Mouse (Mus musculus): Measurements from ENCODE around the gene Rbm20. TPM values are rescaled to one million over a fixed set of nuclear protein-coding genes. Genes with fewer than 3 reads are reported as not detected.

Rbm20 gene
- 2.5 and 2.8 TPM in 2 replicates for polyA plus RNA-seq (2015; fragmentation: Nextera tagmentation; extraction: Ambion mirVana)

GRCm38 (mm10) chr19:53676718-53677634 lies at the start of gene Rbm20:
Rbm20 (plus strand) TSS chr19:53677306.
- Histone ChIP-seq H3K36me3 (ENCODE audit: insufficient read depth, low read length) (no peaks in the 10 kb centered on the region), H3K4me3 (replicated peaks; ENCODE audit: low read depth, low read length) (peak within 1 kb of the TSS; percentile 63), H3K9ac (ENCODE audit: low read depth, low read length) (peak within 1 kb of the TSS; percentile 51), H3K27ac (no peak within 1 kb of the TSS), H3K27me3 (ENCODE audit: insufficient read depth, low read length) (peaks cover 11% of the 10 kb centered on the region; the same call in 1 of the 2 replicates), H3K9me3 (replicated peaks; ENCODE audit: low read length) (no peaks in the 10 kb centered on the region), H3K4me2 (ENCODE audit: low read length) (peak within 1 kb of the TSS; percentile 91), H3K4me1 (replicated peaks; ENCODE audit: insufficient read depth, low read length) (peaks cover 7% of the 10 kb centered on the region)
- ATAC-seq (replicated peaks; ENCODE audit: low FRiP score, low read depth) = peak; percentile 74
- DNase-seq (ENCODE audit: low spot score) = peak; percentile 67
- under 1% methylated on average over 73 of the region's 82 CpGs for WGBS
- TF ChIP-seq CTCF (IDR thresholded peaks at IDR 0.05; ENCODE audit: low read depth) = no peak

DNA sequence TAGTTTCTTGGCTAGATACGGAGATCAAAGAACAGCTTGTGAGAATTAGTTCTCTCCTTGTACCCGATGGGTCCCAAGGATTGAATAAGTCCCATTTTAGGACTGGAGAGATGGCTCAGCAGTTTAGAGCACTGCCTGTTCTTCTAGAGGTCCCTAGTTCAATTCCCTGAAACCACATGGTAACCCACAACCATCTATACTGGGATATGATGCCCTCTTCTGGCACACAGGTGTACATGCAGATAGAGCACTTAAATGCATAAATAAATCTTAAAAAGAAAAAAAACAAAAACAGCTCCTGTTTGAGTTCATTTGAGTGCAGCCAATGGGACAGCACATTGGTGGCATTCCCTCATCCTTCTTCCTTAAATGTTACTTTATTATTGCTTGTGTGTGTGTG lies 39.1 kb upstream of the Rbm20 start:
- peaks cover 41% of the 10 kb centered on the region for H3K36me3 ChIP-seq (ENCODE audit: insufficient read depth, low read length)
- ATAC-seq (replicated peaks; ENCODE audit: low FRiP score, low read depth) (no peak), DNase-seq (ENCODE audit: low spot score) (peak; percentile 42)
- H3K27me3 ChIP-seq (ENCODE audit: insufficient read depth, low read length) = no peaks in the 10 kb centered on the region
- WGBS = 93% methylated on average over 2 of the region's 2 CpGs
- no peak overlapping the region for H3K4me2 ChIP-seq (ENCODE audit: low read length)
- H3K4me1 ChIP-seq (replicated peaks; ENCODE audit: insufficient read depth, low read length) = no peaks in the 10 kb centered on the region
- no peak overlapping the region for H3K9ac ChIP-seq (ENCODE audit: low read depth, low read length)
- peak; percentile 62 for TF ChIP-seq CTCF (IDR thresholded peaks at IDR 0.05; ENCODE audit: low read depth)
- no peak overlapping the region for H3K27ac ChIP-seq
- no peak overlapping the region for H3K4me3 ChIP-seq (replicated peaks; ENCODE audit: low read depth, low read length)
- H3K9me3 ChIP-seq (replicated peaks; ENCODE audit: low read length) = no peaks in the 10 kb centered on the region

DNA sequence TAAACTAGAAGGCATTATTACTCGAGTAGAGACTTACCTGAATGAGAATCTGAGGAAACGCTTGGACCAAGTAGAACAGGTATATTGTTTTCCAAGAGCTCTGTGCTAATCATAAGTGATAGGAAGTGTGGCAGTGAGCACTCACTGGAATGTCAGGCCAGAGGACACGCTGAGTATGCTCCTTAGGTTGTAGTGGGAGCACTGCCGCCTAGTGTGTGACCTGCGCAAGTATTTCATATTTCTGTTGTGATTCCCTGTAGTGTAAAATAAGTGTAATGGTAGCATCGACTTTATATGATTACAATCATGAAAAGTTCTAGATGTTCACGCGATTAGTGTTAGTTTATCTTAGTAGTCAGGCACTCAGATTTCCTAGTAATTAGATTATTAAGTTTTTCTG lies 38.4 kb upstream of the Rbm20 start:
- Histone ChIP-seq H3K36me3 (ENCODE audit: insufficient read depth, low read length) (peaks cover 47% of the 10 kb centered on the region), H3K27me3 (ENCODE audit: insufficient read depth, low read length) (no peaks in the 10 kb centered on the region), H3K9ac (ENCODE audit: low read depth, low read length) (no peak overlapping the region), H3K4me3 (replicated peaks; ENCODE audit: low read depth, low read length) (no peak overlapping the region), H3K27ac (no peak overlapping the region), H3K4me1 (replicated peaks; ENCODE audit: insufficient read depth, low read length) (no peaks in the 10 kb centered on the region), H3K9me3 (replicated peaks; ENCODE audit: low read length) (no peaks in the 10 kb centered on the region), H3K4me2 (ENCODE audit: low read length) (no peak overlapping the region)
- peak; percentile 32; the same call in 1 of the 2 replicates for TF ChIP-seq CTCF (IDR thresholded peaks at IDR 0.05; ENCODE audit: low read depth)
- DNase-seq (ENCODE audit: low spot score) = no peak
- ATAC-seq (replicated peaks; ENCODE audit: low FRiP score, low read depth) = no peak
- 92% methylated on average over 8 of the region's 8 CpGs for WGBS

- no peaks in the 10 kb centered on the region for H3K9me3 ChIP-seq (replicated peaks; ENCODE audit: low read length)
Observed at GRCm38 (mm10) chr19:53644020-53644595, 33.0 kb upstream of the Rbm20 start.

DNA sequence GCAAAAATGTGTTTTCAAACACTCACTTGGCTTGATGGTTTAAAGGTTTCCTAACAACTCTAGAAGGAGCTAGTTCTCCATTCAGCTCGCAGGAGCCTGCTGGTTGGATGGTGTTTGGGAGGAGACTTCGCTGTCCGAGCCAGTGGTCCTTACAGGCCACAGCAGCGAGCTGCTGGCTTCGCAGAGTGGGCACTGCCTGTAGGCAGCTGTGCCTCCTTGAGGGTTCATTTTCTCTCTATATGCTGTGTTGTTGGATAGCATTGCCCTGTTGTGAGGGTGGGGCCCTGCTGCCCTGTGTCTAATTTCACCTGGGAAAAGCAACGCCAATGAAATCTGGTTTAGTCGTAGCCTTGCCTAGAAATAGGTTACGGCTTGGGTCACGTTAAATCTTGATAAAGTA lies 29.8 kb upstream of the Rbm20 start:
- H3K36me3 ChIP-seq (ENCODE audit: insufficient read depth, low read length) = peaks cover 29% of the 10 kb centered on the region; the same call in 1 of the 2 replicates
- DNase-seq (ENCODE audit: low spot score) (no peak), ATAC-seq (replicated peaks; ENCODE audit: low FRiP score, low read depth) (no peak)
- no peak overlapping the region for H3K9ac ChIP-seq (ENCODE audit: low read depth, low read length)
- H3K4me2 ChIP-seq (ENCODE audit: low read length) = no peak overlapping the region
- H3K9me3 ChIP-seq (replicated peaks; ENCODE audit: low read length) = no peaks in the 10 kb centered on the region
- peaks cover 11% of the 10 kb centered on the region; the same call in 1 of the 2 replicates for H3K4me1 ChIP-seq (replicated peaks; ENCODE audit: insufficient read depth, low read length)
- no peak overlapping the region for H3K4me3 ChIP-seq (replicated peaks; ENCODE audit: low read depth, low read length)
- TF ChIP-seq CTCF (IDR thresholded peaks at IDR 0.05; ENCODE audit: low read depth) = no peak
- no peaks in the 10 kb centered on the region for H3K27me3 ChIP-seq (ENCODE audit: insufficient read depth, low read length)
- no peak overlapping the region for H3K27ac ChIP-seq
- WGBS = 78% methylated on average over 9 of the region's 9 CpGs

More at GRCm38 (mm10) chr19:53644020-53644595, 33.0 kb upstream of the Rbm20 start:
- peaks cover 47% of the 10 kb centered on the region; the same call in 1 of the 2 replicates for H3K36me3 ChIP-seq (ENCODE audit: insufficient read depth, low read length)
- H3K27ac ChIP-seq = no peak overlapping the region
- no peak overlapping the region for H3K9ac ChIP-seq (ENCODE audit: low read depth, low read length)
- peaks cover 3% of the 10 kb centered on the region; the same call in 1 of the 2 replicates for H3K4me1 ChIP-seq (replicated peaks; ENCODE audit: insufficient read depth, low read length)
- no peak overlapping the region for H3K4me3 ChIP-seq (replicated peaks; ENCODE audit: low read depth, low read length)
- no peak; the same call in 1 of the 2 replicates for ATAC-seq (replicated peaks; ENCODE audit: low FRiP score, low read depth)
- DNase-seq (ENCODE audit: low spot score) = no peak
- 86% methylated on average over 9 of the region's 9 CpGs for WGBS
- TF ChIP-seq CTCF (IDR thresholded peaks at IDR 0.05; ENCODE audit: low read depth) = peak; percentile 35
- no peaks in the 10 kb centered on the region for H3K27me3 ChIP-seq (ENCODE audit: insufficient read depth, low read length)
- no peak overlapping the region for H3K4me2 ChIP-seq (ENCODE audit: low read length)

DNA sequence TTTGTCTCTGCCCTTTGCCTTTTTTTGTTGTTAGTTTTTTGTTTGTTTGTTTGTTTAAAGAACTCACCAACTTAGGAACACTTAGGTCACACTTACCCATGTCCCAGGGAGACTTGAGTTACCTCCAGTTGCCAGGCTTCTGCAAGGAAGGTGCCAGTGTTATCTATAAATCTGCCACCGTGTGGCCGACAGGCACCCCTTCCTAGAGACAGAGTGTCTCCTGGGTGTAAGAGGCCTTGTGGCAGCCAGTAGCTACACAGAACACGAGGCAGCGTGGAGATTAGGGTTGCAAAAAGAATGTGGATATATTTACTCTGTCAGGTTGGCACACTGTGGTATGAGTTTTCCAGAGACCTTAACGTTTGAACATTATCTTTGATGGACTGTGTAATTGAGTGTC lies 29.1 kb upstream of the Rbm20 start:
- no peak for DNase-seq (ENCODE audit: low spot score)

More for the DNA sequence above, 29.1 kb upstream of the Rbm20 start:
- ATAC-seq (replicated peaks; ENCODE audit: low FRiP score, low read depth) = no peak
- Histone ChIP-seq H3K36me3 (ENCODE audit: insufficient read depth, low read length) (peaks cover 27% of the 10 kb centered on the region; the same call in 1 of the 2 replicates), H3K4me1 (replicated peaks; ENCODE audit: insufficient read depth, low read length) (peaks cover 17% of the 10 kb centered on the region; the same call in 1 of the 2 replicates), H3K27ac (no peak overlapping the region), H3K4me2 (ENCODE audit: low read length) (no peak overlapping the region), H3K9ac (ENCODE audit: low read depth, low read length) (no peak overlapping the region), H3K27me3 (ENCODE audit: insufficient read depth, low read length) (no peaks in the 10 kb centered on the region), H3K9me3 (replicated peaks; ENCODE audit: low read length) (no peaks in the 10 kb centered on the region), H3K4me3 (replicated peaks; ENCODE audit: low read depth, low read length) (no peak overlapping the region)
- WGBS = 21% methylated on average over 5 of the region's 5 CpGs
- TF ChIP-seq CTCF (IDR thresholded peaks at IDR 0.05; ENCODE audit: low read depth) = no peak

Measured in kidney, postnatal 0 days (tissue).